Mouse (Mus musculus) ES-CJ7 (cell line): Measurements from ENCODE around the gene Zfp14.

Experiments used
- DNase-seq: peaks from one replicate; pipeline ENCODE4 v3.0.0; 2011; ENCODE audit warnings: low read depth, low spot score

The Zfp14 gene

DNA sequence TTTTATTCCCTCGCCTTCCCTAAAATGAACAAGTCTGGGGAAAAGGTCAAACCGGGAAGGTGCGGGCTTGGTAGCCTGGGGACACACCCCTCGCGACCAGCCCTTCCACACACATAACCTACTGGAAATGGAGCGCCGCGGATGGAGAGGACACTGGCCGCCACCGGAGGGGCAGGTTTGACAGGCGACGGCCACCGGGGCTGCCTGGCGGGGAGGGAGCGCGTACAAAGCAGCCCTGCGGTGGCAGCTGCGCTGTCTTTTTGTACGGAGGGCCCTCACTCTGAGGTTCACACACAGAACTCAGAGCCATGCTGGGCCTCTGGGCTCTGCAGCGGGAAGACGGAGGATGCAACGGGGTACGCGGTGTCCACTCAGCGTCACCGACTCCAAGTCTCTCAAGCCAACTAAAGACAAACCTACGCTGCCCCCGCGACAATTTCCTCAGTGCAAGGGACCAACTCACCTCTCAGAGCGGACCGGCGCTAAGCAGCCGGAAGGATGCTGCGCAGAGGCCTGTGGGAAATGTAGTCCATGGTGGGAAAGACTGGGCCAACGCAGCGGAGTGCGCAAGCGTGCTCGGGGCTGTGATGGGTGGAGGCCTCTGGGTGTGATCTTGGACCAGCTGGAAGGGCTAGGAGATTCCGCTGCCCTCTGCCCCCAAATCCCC lies at the start of gene Zfp14:
Gene Zfp14, minus strand, starts transcription at position 499 of the 667 bp plus-strand sequence.
- peak; percentile 89 for DNase-seq

DNA sequence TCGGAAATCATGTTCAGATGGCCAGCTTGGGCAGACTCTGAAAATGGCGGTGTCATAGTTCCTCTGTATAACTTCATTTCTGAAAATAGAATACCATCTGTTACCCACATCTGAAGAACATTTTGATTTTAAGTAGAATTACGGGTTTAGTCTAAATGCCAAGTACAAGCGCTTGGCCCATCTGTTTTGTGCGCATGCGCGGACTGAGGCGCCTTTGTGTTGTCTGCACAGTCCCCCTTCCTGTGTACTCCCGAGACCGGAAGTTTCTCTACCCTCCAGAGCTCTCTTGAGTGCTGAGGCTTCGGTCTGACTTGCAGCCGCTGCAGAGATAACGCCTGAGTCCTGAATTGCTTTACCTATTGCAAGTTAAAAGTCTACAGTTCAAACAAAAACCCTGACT lies 48.1 kb upstream of the Zfp14 start:
- DNase-seq = peak; percentile 92

DNA sequence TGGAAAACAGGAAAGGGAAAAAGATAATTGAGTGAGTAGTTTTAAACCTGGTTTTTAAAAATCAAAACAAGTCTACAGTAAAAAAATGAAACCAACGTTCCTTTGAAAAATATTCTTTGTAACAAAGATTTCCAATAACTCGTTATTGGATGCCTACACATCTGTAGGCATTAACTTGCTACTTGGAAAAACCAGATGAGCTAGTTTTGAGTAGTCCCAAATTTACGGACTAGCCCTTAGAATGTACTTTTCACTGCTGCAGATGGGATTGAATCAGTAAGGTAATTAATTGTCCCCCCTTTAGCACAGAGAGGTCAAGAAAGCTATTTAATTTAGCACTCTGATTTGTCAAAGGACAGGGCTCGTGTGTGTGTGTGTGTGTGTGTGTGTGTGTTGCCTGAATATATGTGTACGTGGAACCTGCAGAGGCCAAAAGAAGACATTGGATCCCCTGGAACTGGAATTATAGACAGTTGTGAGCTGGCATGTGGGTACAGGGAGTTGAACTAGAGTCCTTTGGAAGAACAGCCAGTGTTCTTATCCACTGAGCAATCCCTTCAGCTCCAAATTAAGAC lies 44.5 kb upstream of the Zfp14 start:
- no peak for DNase-seq

DNA sequence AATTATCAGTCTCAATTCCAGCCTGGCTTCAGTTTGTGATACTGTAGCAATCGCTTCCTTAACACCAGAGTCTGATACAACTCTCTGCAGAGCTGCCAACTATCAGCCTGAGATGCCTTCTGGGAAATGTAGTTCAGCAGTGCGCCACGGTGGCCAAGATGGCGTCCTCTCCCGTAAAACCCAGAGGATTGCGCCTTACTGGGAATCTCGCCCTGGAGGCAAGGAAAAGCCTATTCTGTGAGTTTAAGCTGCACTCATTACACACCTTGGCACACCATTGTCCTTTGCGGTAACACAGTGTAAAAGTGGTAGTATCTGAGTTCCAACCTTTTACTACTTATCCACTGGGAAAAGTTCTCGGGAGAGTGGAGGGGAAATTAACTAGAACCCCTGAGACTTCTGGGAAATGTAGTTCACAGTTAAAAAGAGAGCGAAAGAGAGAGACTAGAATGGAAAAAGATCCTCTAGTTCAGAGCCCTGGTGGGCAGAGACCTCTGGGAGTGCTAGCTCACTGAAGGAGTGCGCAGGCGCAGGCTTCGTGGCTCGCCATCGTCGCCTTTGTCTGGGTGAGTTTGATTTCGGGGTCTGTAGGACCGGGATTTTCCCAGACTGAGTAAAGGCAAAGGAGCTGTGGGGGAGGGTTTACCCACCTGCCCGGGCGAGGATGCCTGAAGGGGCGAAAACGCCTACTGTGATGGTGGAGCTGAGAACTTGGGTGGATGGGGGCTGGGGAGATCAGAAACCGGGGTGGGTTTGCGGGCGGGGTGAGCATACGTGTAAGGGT lies 43.7 kb upstream of the Zfp14 start, which contains the start of gene Zfp260:
Gene Zfp260, plus strand, starts transcription at position 132 of the 784 bp plus-strand sequence.
- peak; percentile 98 for DNase-seq

DNA sequence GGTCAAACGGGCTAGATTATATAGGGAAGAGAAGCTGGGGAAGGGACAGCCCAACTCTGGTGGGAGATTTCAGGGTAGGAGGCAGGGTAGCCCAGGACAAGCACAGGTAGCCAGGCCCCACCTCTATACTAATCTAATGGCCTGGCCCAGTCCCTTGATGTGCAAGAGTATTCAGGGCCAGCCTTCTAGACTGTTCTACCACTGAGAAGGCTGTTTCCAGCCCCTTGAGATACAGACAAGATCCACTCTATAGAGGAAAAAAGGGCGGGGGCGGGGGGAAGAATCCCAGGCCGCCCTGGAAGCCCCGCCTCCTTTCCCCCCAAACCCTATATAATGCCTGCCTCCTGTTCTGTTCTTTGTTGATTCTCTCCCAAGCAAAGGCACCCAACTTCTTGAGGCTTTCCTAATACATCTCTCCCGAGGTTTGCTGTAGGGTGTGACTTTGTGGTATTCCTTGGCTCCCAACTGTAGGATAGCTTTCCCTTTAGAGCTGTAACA lies 42.8 kb upstream of the Zfp14 start:
- peak; percentile 30 for DNase-seq

DNA sequence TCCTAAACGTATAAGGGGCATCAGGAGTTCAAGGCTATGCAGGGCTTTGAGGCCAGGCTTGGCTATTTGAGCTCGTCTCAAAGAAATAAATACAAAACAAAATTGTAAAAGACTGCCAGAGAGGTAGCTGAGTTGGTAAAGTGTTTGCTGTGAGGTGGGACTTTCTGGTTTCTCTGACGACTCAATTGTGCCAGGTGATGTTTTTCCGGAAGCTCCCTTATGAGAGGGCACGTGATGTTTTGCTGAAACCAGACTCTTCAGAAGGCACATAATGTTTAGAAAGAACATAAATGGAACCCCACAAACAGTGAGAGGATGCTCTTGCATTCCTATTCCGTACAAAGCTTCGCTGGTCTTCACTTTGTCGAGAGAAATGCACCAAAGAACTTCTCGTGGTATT lies 41.5 kb upstream of the Zfp14 start:
- DNase-seq = no peak

DNA sequence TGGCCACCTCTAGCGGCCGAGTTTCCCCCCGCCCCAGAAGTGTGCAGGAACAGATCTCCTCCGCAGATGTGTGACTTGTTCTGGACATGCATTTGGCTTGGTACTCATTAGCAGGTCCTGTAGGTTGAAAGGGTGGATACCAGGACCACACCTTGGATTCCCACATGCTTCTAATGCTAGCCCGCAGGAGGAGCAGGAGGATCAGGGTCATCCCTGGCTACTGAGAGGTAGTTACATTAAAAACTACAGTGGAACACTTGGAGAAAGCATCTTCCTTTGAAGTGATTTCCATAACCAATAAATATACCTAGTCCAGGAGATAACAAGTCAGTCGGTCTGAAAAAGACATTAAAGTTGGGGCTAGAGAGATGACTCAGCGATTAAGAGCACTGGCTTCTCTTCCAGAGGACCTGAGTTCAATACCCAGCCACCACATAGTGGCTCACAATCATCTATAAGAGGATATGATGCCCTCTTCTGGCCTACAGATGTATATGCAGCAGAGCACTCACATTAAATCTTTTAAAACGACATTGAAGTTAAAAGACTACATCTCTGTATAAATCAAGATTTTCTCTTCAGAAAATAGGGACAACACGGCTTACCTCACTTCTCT lies 39.9 kb upstream of the Zfp14 start:
- peak; percentile 66 for DNase-seq

DNA sequence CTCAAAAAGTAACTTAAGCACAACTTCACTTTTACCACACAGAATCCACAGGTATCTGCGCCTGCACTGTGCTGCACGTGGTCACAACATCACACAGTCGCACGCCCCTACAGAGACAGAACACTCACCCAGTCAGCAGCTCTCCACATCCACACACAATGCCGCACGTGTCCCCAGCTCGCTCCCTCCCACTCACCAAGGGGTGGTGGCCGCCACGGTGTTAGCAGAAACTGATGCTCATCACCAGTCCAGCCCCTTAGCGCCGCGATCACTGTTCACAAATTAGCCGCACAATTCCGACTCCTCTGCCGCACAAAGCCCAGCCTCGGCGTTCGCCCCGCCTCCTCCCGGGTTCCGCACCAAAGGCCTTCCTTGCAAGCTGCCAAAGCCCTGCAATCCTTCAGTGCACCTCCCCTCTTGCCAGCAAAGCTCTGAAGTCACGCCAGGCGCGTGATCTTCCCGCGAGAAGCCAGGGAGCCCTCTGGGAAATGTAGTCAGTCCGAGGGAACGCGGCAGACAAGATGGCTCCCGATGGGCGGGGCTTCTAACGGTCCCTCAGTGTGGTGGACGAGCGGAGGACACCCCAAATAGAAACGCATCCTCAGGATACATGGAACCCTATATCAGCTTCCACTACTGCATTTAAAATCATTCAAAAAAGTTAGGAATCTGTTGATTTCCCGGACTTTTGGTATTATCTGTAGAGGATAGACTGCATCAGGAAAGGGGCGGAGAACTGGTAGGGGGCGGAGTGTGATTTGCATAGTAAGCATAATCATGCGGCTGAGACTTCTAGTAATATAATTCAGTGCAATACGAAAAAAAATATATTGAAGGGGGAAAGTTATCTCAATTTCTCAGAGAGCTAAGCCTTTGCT lies 39.2 kb upstream of the Zfp14 start, which contains the start of the genes Gm26920 and Zfp566:
Gene Gm26920, minus strand, starts transcription at position 319 of the 878 bp plus-strand sequence.
Gene Zfp566, minus strand, starts transcription at position 436 of the 878 bp plus-strand sequence.
- peak; percentile 99 for DNase-seq

DNA sequence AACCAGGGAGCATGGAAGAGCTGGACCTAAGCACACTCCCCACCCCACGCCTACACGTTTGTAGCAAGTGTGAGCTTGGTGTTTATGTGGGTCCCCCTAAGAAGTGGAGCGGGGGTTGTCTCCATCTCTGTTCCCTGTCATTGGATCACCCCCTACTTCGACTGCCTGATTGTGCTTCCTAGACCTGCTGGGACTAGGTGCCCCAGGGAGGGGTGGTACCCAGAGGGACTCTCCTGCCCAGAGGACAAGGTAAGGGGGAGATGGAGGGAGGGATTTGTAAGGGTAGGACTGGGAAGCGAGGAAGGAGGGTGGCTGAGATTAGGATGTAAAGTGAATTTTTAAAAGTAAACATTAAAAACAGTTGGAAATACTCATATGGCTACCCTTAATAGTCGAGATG lies 38.2 kb upstream of the Zfp14 start:
- DNase-seq = no peak

DNA sequence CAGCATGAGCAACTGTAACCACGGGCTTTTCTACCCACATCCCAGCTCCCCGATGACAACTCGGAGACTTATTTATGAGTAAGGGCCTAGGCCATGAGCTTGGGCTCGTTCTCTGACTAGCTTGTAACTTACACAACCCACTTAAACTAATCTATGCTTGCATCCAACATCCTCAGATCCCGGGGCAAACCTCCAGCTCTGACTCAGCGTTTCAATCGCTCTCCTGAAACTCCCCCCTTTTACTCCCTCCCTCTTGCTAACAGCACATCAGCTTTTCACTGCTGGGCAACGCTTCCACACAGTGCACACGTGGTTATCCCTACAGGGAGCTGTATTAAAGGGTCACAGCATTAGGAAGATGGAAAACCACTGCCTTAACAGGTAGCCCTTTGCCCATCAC lies 35.3 kb upstream of the Zfp14 start:
- no peak for DNase-seq

DNA sequence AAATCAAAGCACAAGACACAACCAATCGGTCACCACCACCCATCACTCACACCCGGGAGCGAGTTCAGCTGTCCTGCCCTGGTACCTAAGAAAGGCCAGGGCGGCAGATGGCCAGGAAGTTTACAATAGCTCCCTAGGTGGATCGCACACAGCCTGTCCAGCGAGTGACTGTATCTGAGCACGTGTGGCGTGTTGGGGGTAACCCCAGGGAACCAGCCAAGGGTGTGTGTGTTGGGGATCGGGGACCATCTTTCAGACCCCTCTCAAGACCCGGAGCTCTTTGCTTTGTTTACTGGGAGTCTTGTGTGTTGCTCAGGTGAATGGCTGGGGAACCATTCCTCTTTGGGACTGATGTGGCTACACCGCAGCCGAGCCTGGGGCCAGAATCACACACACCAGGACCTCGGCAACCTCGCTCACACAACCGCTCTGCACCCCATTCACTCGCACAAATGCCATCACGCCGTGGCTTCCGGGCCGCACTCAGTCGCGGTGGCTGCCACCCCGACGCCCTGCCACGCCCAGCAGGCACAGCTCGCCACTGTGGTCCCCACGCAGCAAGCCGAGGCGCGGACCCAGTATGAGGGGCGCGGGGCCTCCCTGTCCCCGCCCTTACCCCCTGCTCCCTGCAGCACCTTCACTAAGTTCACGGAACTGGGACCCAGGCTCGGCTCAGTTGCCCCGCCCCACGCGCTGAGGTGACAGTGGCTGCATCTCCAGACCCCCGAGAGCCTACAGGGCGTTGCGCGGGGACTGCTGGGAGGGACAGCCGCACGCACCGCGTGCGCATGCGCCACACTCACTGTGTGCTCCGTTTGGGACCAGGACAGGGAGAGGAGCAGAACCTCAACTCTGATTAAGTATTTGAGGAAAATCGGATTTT lies 21.2 kb upstream of the Zfp14 start, which contains the start of gene Zfp82:
Gene Zfp82, minus strand, starts transcription at position 755 of the 883 bp plus-strand sequence.
- peak; percentile 95 for DNase-seq

DNA sequence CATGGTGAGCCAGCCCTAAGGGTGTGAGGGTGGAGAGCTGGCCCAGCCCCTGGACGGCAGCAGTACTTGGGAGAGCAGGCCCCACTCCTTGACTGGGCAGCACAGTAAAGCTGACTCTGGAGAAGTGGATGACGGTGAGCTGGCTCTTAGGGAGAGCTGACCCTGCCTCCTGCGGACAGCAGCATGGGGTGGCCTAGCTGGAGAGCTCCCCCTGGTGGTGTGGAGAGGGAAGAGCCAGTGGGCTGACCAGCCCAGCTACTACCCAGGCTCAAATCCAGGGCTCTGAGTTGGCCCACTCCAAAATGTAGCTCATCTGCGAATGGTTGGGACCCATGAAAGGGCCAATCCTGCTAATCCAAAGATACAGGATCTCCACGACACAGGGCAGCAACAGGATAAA lies 13.4 kb upstream of the Zfp14 start:
- no peak for DNase-seq

DNA sequence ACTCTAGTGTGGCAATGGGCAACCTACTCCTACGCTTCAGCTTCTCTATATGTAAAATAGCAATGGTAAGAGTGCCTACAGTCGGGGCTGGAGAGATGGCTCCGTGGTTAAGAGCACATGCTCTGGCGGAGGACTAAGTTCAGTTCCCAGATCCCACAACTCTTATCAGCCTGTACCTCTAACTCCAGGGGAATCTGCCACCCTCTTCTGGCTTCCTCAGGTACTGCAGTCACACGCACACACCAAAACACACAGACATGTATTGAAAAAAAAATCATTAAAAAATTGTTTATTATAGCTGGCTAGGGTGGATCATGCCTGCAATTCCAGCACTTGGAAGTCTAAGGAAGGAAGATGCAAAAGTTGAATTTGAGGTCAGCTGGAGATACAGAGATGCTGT lies 11.3 kb upstream of the Zfp14 start:
- peak; percentile 79 for DNase-seq

DNA sequence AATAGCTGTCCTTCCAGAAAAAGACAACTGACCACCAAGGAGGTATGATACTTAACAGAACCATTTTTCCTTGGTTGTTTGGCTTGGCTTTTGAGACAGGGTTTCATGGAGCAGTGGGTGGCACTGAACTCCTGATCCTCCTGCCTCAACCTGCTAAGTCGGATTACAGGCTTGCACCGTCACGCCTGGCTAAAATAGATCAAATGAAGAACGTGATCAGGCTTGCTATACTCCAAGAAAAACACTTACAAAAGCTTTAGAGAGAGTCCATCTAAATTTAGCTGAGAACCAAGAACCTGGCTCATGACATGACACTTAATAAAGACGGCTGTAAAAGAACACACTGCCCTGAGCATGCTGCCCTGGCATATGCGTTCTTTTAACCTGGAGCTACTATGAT lies 9.2 kb upstream of the Zfp14 start:
- no peak for DNase-seq

DNA sequence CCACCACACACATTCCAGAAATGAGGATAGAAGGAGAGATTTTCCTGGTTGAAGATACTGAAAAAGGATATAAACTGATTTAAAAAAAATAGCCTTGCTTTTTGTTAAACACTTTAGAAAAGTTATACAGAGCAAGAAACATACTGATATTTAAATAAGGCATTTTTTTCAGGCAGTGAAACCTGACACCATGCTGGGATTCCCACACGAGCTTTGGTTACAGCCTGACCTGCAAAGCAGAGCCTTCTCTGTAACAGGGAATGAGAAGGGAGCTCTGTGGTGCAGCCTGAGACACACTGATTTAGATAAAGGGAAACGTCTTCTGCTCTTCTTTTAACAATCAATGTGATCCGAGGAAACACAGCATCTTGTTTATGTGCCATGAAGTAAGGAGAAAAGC lies 2.4 kb upstream of the Zfp14 start:
- DNase-seq = no peak

DNA sequence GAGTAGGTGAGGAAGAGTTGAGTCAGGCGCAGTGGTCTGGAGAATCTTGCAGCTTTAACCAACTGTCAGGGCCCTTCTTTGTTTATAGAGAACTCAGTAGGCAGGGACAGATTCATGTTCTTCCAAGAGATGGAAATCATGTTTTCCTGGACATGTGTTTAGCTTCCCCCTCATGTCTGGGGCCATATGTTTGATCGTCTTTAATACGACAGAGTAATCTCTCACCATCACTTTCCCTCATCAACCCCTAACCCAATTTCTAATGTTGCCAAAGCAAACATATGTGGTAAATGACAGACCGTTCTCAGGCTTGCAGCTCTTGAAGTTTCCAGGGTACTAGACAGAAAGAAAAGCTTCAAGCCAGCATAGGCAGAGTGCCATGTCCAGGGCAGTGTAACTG lies 3.1 kb downstream of the Zfp14 start:
- DNase-seq = no peak

DNA sequence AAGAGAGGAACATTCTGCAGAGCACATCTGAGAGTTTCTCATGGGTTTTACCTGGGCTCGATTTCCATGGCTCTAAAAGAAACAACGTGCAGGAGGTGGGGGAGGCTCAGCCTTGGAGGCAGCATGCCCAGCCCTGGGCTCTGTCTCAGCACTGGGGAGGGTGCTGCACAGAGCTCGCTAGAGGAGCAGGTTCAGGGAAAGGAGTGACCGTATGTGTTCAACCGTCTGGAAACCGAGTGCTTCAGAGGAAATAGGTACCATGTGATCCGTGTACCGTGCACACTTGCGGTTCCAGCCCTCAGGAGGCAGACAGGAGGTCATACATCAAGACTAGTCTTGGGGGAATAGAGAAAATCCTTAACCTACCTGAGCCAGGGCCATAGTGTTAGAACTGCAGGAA lies 6.8 kb downstream of the Zfp14 start:
- DNase-seq = no peak

DNA sequence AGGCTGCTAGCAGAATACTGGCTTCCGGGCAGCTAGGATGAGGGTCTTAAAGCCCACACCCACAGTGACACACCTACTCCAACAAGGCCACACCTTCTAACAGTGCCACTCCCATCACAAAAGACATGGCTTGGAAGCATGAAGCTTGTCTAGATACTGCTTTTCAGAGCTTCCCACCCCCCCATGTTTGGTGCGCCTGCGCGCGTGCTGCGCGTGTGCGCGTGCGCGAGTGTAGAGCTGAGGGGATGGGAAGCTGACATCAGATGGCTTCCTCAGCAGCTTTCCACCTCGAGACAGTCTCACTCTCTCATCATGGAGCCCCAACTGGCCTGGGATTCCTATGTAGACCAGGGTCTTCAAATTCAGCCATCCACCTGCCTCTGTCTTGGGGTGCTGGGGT lies 16.8 kb downstream of the Zfp14 start:
- peak; percentile 70 for DNase-seq

DNA sequence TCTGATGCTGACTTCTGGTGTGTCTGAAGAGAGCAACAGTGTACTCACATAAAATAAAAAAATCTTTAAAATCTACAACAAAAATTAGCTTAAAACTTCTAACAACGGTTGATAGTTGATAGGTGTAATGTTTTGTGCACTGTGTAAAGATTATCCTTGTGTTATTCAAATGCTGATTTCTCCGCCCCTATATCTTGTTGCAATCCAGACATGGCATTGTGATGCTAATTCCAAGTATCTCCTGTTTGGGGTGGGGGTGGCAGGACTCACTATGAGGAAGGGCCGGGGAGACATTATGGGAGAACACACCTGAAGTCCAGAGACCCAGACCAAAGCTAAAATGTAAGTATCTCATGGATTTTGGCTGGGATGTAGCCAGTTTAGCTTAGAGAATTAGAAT lies 19.8 kb downstream of the Zfp14 start:
- peak; percentile 85 for DNase-seq

DNA sequence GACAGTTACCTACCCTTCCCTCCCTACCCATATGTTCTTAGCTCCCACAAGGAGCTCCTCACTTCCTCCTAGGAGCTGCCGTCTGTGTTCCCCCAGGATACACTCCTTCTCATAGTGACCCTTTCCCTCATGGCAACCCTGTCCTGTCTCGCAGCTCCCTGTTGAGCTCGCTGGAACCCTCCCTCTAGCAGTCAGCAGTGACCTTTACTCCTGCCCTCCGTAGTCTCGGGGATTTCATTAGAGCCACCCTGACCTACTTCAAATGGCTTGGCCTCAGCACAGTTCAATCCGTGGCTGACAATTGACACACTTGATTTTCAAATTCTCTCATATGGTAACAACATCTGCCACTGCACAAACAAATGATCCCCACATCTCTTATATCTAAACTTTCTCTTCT lies 20.5 kb downstream of the Zfp14 start:
- DNase-seq = no peak
